Mouse (Mus musculus) hindbrain, postnatal 0 days (tissue): ENCODE results near the gene Krt32. TPM values are rescaled to one million over a fixed set of nuclear protein-coding genes. Genes with fewer than 3 reads are reported as not detected.

Experiments
- ATAC-seq: fragments of 200-750 bp; cut with Nextera tagmentation; 2 replicates; pipeline ENCODE4 v1.8.0; 2017; ENCODE audit warnings: mild to moderate bottlenecking, moderate TSS enrichment, moderate library complexity
- DNase-seq: peaks from one replicate; pipeline ENCODE4 v3.0.0-alpha.2; 2015; ENCODE audit warnings: low spot score
- H3K27ac ChIP-seq: fragments of 300-500 bp; sonication (generic); 2 replicates; pipeline ENCODE4 v1.5.1; 2014; ENCODE audit warnings: mild to moderate bottlenecking
- H3K27me3 ChIP-seq: fragments of 300-500 bp; sonication (generic); 2 replicates; pipeline ENCODE4 v1.6.1; 2014; ENCODE audit warnings: low read length, mixed read lengths; ENCODE audit not compliant: insufficient read depth
- H3K36me3 ChIP-seq: fragments of 300-500 bp; sonication (generic); 2 replicates; pipeline ENCODE4 v1.6.1; 2014; ENCODE audit warnings: low read length, mixed read lengths; ENCODE audit not compliant: insufficient read depth
- H3K4me1 ChIP-seq: fragments of 300-500 bp; sonication (generic); 2 replicates; pipeline ENCODE4 v1.6.1; 2014; ENCODE audit warnings: antibody characterized with exemption, low read length, mixed read lengths; ENCODE audit not compliant: insufficient read depth
- H3K4me2 ChIP-seq: fragments of 300-500 bp; sonication (generic); 2 replicates; pipeline ENCODE4 v1.6.1; 2014; ENCODE audit warnings: low read depth, mild to moderate bottlenecking, low read length, moderate library complexity, mixed read lengths
- H3K4me3 ChIP-seq: fragments of 300-500 bp; sonication (generic); 2 replicates; pipeline ENCODE4 v1.5.1; 2014; ENCODE audit warnings: low read length
- H3K9ac ChIP-seq: fragments of 300-500 bp; sonication (generic); replicated peaks from 2 replicates; pipeline ENCODE4 v1.6.1; 2014; ENCODE audit warnings: mild to moderate bottlenecking, low read length, moderate library complexity, mixed read lengths
- H3K9me3 ChIP-seq: fragments of 300-500 bp; sonication (generic); 2 replicates; pipeline ENCODE4 v1.6.1; 2016; ENCODE audit warnings: low read length, mixed read lengths
- CTCF ChIP-seq: IDR thresholded peaks from 2 replicates; pipeline ENCODE4 v1.5.1; 2016; ENCODE audit warnings: antibody characterized with exemption, control low read depth, low read depth
- WGBS: fragments of 180-500 bp; shearing (Covaris S2); extraction: QIAGEN DNeasy Blood & Tissue Kit; methylation state at CpG from one replicate; pipeline ENCODE4 v1.1.7; 2014; 5-methylcytosine and 5-hydroxymethylcytosine counted together
- polyA plus RNA-seq: library from polyadenylated mRNA; unstranded; fragments of >200 nt; fragmentation: Nextera tagmentation; extraction: Ambion mirVana; gene quantifications from 2 replicates; pipeline ENCODE4 v1.2.1, GENCODE M21; 2015
- total RNA-seq: library from RNA; depleted of rRNA; stranded (reverse); fragments of >200 nt; gene quantifications from 2 replicates; pipeline ENCODE4 v1.2.3, GENCODE M21; 2014; rRNA removed

The Krt32 gene
- total RNA-seq, result not detected in 2 replicates
- not detected in 2 replicates for polyA plus RNA-seq

- Histone ChIP-seq H3K4me1 (no peaks in the 10 kb centered on the region), H3K27me3 (no peaks in the 10 kb centered on the region), H3K4me3 (no peak within 1 kb of the TSS), H3K27ac (no peak within 1 kb of the TSS), H3K4me2 (no peak within 1 kb of the TSS), H3K9me3 (no peaks in the 10 kb centered on the region), H3K36me3 (no peaks in the 10 kb centered on the region), H3K9ac (no peak within 1 kb of the TSS)
- ATAC-seq (no peak), DNase-seq (no peak)
- no peak for TF ChIP-seq CTCF
- 84% methylated on average over 10 of the region's 10 CpGs for WGBS
Observed at GRCm38 (mm10) chr11:100087861-100088260, at the start of gene Krt32. Gene Krt32 (minus strand): TSS chr11:100088226.

GRCm38 (mm10) chr11:100137693-100138092 lies 49.7 kb upstream of the Krt32 start:
- no peak for DNase-seq
- Histone ChIP-seq H3K4me3 (no peak overlapping the region), H3K36me3 (no peaks in the 10 kb centered on the region), H3K9me3 (no peaks in the 10 kb centered on the region), H3K4me2 (no peak overlapping the region), H3K4me1 (0 out of 2 replicates have a peak, but pooled peaks cover 5% of the 10 kb centered on the region), H3K9ac (no peak overlapping the region), H3K27ac (no peak overlapping the region), H3K27me3 (no peaks in the 10 kb centered on the region)
- TF ChIP-seq CTCF, result no peak
- 35% methylated on average over 5 of the region's 5 CpGs for WGBS
- no peak for ATAC-seq

- H3K36me3 ChIP-seq, result no peaks in the 10 kb centered on the region
- no peak overlapping the region for H3K27ac ChIP-seq
- 43% methylated on average over 5 of the region's 5 CpGs for WGBS
- H3K9me3 ChIP-seq, result no peaks in the 10 kb centered on the region
- ATAC-seq (no peak), DNase-seq (no peak)
- no peak overlapping the region for H3K4me2 ChIP-seq
- 0 out of 2 replicates have a peak, but pooled peaks cover 5% of the 10 kb centered on the region for H3K4me1 ChIP-seq
- no peak for TF ChIP-seq CTCF
- H3K27me3 ChIP-seq, result no peaks in the 10 kb centered on the region
- no peak overlapping the region for H3K9ac ChIP-seq
- H3K4me3 ChIP-seq, result no peak overlapping the region
Observed at GRCm38 (mm10) chr11:100136559-100136958, 48.5 kb upstream of the Krt32 start.

DNA sequence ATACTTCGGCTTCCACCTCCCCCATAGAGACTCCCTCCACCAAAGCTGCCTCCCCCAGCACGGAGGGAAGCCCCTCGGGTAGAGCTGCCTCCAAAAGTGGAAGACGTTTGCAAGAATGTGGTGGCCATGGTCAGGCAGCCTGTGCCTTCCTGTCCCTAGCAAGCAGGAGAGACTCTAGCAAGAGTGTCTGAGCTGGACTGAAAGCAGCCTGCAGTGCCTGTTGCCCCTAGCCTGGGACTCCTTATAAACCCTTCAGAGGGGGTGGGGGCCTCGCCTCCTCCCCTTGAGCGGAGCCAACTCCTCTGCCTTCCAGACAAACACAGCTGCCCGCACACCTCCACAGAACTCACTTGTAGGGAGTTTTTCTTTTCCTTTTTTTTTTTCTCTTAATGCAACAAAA lies 47.7 kb upstream of the Krt32 start, which contains the start of gene Krt15:
Gene Krt15, minus strand, starts transcription at position 198 of the 400 bp plus-strand sequence.
- Histone ChIP-seq H3K4me2 (no peak within 1 kb of the TSS), H3K4me1 (0 out of 2 replicates have a peak, but pooled peaks cover 5% of the 10 kb centered on the region), H3K36me3 (no peaks in the 10 kb centered on the region), H3K27ac (no peak within 1 kb of the TSS), H3K4me3 (no peak within 1 kb of the TSS), H3K27me3 (no peaks in the 10 kb centered on the region), H3K9me3 (no peaks in the 10 kb centered on the region), H3K9ac (no peak within 1 kb of the TSS)
- 70% methylated on average over 7 of the region's 7 CpGs for WGBS
- TF ChIP-seq CTCF, result no peak
- no peak for ATAC-seq
- no peak for DNase-seq

DNA sequence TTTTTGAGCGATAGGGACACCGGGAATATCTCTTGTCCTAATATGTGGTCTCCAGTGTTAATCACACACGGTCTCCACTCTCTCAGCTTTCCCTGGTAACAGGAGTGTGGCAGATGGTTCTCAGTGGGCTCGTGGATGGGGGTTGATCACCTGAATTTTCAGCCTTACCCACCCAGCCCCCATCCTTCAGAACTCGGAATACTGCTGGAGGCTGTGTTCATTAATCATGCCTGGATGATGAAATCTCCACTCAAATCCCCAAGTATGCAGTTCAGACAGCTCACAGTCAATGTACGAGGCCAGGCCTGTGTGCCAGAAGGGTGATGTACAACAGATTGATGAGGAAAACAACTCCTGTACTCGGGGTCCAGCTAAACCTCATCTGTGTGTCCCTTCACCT lies 36.9 kb upstream of the Krt32 start:
- H3K36me3 ChIP-seq, result no peaks in the 10 kb centered on the region
- H3K9me3 ChIP-seq, result no peaks in the 10 kb centered on the region
- no peak for ATAC-seq
- no peak for DNase-seq
- no peak overlapping the region for H3K27ac ChIP-seq
- TF ChIP-seq CTCF, result no peak
- no peak overlapping the region for H3K9ac ChIP-seq
- no peak overlapping the region for H3K4me3 ChIP-seq
- H3K4me1 ChIP-seq, result no peaks in the 10 kb centered on the region
- WGBS, result 63% methylated on average over 7 of the region's 7 CpGs
- no peak overlapping the region for H3K4me2 ChIP-seq
- no peaks in the 10 kb centered on the region for H3K27me3 ChIP-seq

DNA sequence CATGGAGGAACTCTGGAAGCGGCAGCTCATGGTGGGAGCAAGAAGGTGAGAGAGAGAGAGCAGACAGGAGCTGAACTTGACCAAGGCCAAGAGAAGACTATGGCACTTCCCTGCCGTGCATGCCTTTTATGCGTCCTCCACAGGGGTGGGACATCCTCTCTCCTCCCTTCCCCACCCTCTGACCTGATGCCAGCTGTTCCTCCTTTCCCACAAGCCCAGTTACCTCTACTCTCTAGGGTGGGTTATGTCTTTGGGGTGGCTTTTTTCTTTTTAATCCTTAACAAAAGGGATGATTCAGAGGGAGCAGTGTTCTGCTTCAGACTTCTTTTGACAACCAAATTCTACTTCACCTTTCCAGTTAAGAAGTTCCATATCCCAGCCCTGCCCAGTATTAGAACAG lies 33.4 kb upstream of the Krt32 start, which contains the start of gene Krt13:
Gene Krt13, minus strand, starts transcription at position 101 of the 400 bp plus-strand sequence.
- no peak for DNase-seq
- Histone ChIP-seq H3K9ac (no peak within 1 kb of the TSS), H3K36me3 (no peaks in the 10 kb centered on the region), H3K4me1 (no peaks in the 10 kb centered on the region), H3K4me2 (no peak within 1 kb of the TSS), H3K9me3 (no peaks in the 10 kb centered on the region), H3K27me3 (no peaks in the 10 kb centered on the region), H3K27ac (no peak within 1 kb of the TSS), H3K4me3 (no peak within 1 kb of the TSS)
- TF ChIP-seq CTCF, result no peak
- WGBS, result 72% methylated on average over 3 of the region's 3 CpGs
- no peak for ATAC-seq

DNA sequence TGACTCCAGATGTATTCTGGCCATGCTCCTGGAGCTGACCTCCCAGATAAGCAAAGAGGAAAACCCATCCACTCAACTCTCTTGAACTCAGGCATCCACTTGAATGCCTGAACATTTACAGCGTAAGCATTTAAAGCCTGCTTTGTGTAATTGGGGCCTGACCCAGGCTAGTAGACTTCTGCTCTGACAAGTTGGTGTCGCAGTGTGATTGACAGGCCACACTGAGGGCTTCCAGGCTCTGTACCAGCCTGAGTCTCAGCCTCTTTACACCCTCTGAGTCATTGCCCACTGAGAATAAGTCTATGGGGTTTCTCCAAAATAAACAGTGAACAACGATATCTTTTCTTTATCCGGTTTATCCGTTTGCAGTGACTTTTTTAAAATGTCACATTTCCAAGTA lies 32.3 kb upstream of the Krt32 start:
- Histone ChIP-seq H3K9ac (no peak overlapping the region), H3K4me2 (no peak overlapping the region), H3K27me3 (no peaks in the 10 kb centered on the region), H3K27ac (no peak overlapping the region), H3K9me3 (no peaks in the 10 kb centered on the region), H3K4me3 (no peak overlapping the region), H3K36me3 (no peaks in the 10 kb centered on the region), H3K4me1 (no peaks in the 10 kb centered on the region)
- ATAC-seq (no peak), DNase-seq (no peak)
- WGBS, result 86% methylated on average over 5 of the region's 5 CpGs
- TF ChIP-seq CTCF, result no peak
